Mouse (Mus musculus): ENCODE data around the gene 1700013G24Rik. TPM values are rescaled to one million over a fixed set of nuclear protein-coding genes. Genes with fewer than 3 reads are reported as not detected.

1700013G24Rik gene
- polyA plus RNA-seq, 1 experiment from 2014 or later: not detected

DNA sequence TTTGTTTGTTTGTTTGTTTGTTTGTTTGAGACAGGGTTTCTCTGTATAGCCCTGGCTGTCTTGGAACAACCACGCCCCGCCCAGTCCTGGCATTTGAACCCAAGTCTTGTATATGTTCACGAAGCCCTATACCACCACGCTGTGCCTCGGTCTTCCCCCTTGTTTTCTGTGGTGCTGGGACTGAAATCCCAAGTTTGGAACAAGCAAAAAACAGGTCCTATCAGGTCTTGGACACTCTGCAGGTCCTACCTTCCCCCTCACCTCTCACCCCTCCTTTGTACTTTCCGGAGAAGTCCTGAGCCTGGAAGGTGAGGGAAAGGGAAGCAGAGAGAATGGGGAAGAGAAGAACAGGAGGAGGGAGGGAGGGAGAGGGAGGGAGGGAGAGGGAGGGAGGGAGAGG, 894 bp upstream of the 1700013G24Rik start:
- no peaks in the 10 kb centered on the region for H3K4me1 ChIP-seq (ENCODE audit: insufficient read depth, low read depth, low read length)
- DNase-seq (ENCODE audit: low spot score): no peak
- 95% methylated on average over 6 of the region's 6 CpGs for WGBS

GRCm38 (mm10) chr4:137454582-137454981, 1.5 kb downstream of the 1700013G24Rik start:
- Histone ChIP-seq H3K27me3 (replicated peaks; ENCODE audit: insufficient read depth, low read length) (no peaks in the 10 kb centered on the region), H3K4me3 (ENCODE audit: low read depth, low read length) (no peak overlapping the region), H3K9me3 (ENCODE audit: low read length) (no peaks in the 10 kb centered on the region), H3K4me1 (ENCODE audit: insufficient read depth, low read depth, low read length) (no peaks in the 10 kb centered on the region; the same call in 1 of the 2 replicates), H3K9ac (replicated peaks; ENCODE audit: low read depth) (no peak overlapping the region), H3K4me2 (replicated peaks; ENCODE audit: low read depth, low read length) (no peak overlapping the region), H3K36me3 (ENCODE audit: insufficient read depth, low read length) (no peaks in the 10 kb centered on the region), H3K27ac (ENCODE audit: low read length) (no peak overlapping the region)
- ATAC-seq: no peak
- WGBS: 65% methylated on average over 14 of the region's 14 CpGs
- DNase-seq (ENCODE audit: low spot score): no peak
- TF ChIP-seq EP300 (IDR thresholded peaks at IDR 0.05) (no peak), CTCF (IDR thresholded peaks at IDR 0.05) (no peak)

More for the DNA sequence above, 894 bp upstream of the 1700013G24Rik start:
- no peak overlapping the region for H3K27ac ChIP-seq (ENCODE audit: low read length)
- no peak overlapping the region for H3K4me2 ChIP-seq (replicated peaks; ENCODE audit: low read depth, low read length)
- TF ChIP-seq CTCF (IDR thresholded peaks at IDR 0.05) (no peak), EP300 (IDR thresholded peaks at IDR 0.05) (no peak)
- H3K27me3 ChIP-seq (replicated peaks; ENCODE audit: insufficient read depth, low read length): no peaks in the 10 kb centered on the region
- H3K9me3 ChIP-seq (ENCODE audit: low read length): no peaks in the 10 kb centered on the region
- H3K9ac ChIP-seq (replicated peaks; ENCODE audit: low read depth): no peak overlapping the region
- no peak for ATAC-seq
- no peaks in the 10 kb centered on the region for H3K36me3 ChIP-seq (ENCODE audit: insufficient read depth, low read length)
- H3K4me3 ChIP-seq (ENCODE audit: low read depth, low read length): no peak overlapping the region

DNA sequence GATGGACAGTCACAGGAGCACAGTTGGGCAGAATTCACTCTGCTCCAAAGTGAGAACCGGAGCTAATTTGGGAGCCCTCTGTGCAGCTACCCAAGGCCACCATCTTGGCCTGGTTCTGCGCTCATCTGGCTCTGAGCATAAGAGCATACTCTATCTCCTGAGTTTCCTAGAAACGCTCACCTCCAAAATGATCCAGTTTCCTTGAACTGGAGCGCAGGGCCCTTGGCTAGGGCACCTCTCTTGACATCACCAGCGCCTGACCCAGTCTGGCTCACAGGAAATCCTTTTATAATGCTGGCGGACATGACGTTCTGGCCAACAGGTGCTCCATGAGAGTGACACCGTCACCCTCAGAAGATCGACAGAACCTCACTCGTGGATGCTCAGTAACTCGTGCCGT, 3.5 kb downstream of the 1700013G24Rik start:
- no peaks in the 10 kb centered on the region for H3K9me3 ChIP-seq (ENCODE audit: low read length)
- H3K27ac ChIP-seq (ENCODE audit: low read length): no peak overlapping the region
- DNase-seq (ENCODE audit: low spot score) (no peak), ATAC-seq (no peak)
- H3K9ac ChIP-seq (replicated peaks; ENCODE audit: low read depth): no peak overlapping the region
- no peak overlapping the region for H3K4me3 ChIP-seq (ENCODE audit: low read depth, low read length)
- no peak overlapping the region for H3K4me2 ChIP-seq (replicated peaks; ENCODE audit: low read depth, low read length)
- no peaks in the 10 kb centered on the region for H3K27me3 ChIP-seq (replicated peaks; ENCODE audit: insufficient read depth, low read length)
- peaks cover 2% of the 10 kb centered on the region; the same call in 1 of the 2 replicates for H3K4me1 ChIP-seq (ENCODE audit: insufficient read depth, low read depth, low read length)
- TF ChIP-seq CTCF (IDR thresholded peaks at IDR 0.05) (no peak), EP300 (IDR thresholded peaks at IDR 0.05) (no peak)
- H3K36me3 ChIP-seq (ENCODE audit: insufficient read depth, low read length): no peaks in the 10 kb centered on the region
- 71% methylated on average over 12 of the region's 12 CpGs for WGBS

- WGBS: 51% methylated on average over 4 of the region's 4 CpGs
- no peak overlapping the region for H3K27ac ChIP-seq (ENCODE audit: low read length)
- H3K36me3 ChIP-seq (ENCODE audit: insufficient read depth, low read length): no peaks in the 10 kb centered on the region
- ATAC-seq: no peak
- H3K27me3 ChIP-seq (replicated peaks; ENCODE audit: insufficient read depth, low read length): no peaks in the 10 kb centered on the region
- H3K9me3 ChIP-seq (ENCODE audit: low read length): no peaks in the 10 kb centered on the region
- no peak for TF ChIP-seq CTCF (IDR thresholded peaks at IDR 0.05)
- no peak for TF ChIP-seq EP300 (IDR thresholded peaks at IDR 0.05)
- no peak for DNase-seq (ENCODE audit: low spot score)
- no peak overlapping the region for H3K4me2 ChIP-seq (replicated peaks; ENCODE audit: low read depth, low read length)
- H3K4me1 ChIP-seq (ENCODE audit: insufficient read depth, low read depth, low read length): peaks cover 4% of the 10 kb centered on the region; the same call in 1 of the 2 replicates
- no peak overlapping the region for H3K4me3 ChIP-seq (ENCODE audit: low read depth, low read length)
- no peak overlapping the region for H3K9ac ChIP-seq (replicated peaks; ENCODE audit: low read depth)
Observed at GRCm38 (mm10) chr4:137457292-137457691, 4.2 kb downstream of the 1700013G24Rik start.

- 48% methylated on average over 9 of the region's 9 CpGs for WGBS
- no peak overlapping the region for H3K4me3 ChIP-seq (ENCODE audit: low read depth, low read length)
- no peak overlapping the region for H3K9ac ChIP-seq (replicated peaks; ENCODE audit: low read depth)
- DNase-seq (ENCODE audit: low spot score): no peak
- H3K9me3 ChIP-seq (ENCODE audit: low read length): no peaks in the 10 kb centered on the region
- TF ChIP-seq EP300 (IDR thresholded peaks at IDR 0.05) (no peak), CTCF (IDR thresholded peaks at IDR 0.05) (no peak)
- H3K4me1 ChIP-seq (ENCODE audit: insufficient read depth, low read depth, low read length): peaks cover 6% of the 10 kb centered on the region; the same call in 1 of the 2 replicates
- no peaks in the 10 kb centered on the region for H3K27me3 ChIP-seq (replicated peaks; ENCODE audit: insufficient read depth, low read length)
- H3K27ac ChIP-seq (ENCODE audit: low read length): no peak overlapping the region
- ATAC-seq: no peak
- H3K4me2 ChIP-seq (replicated peaks; ENCODE audit: low read depth, low read length): no peak overlapping the region
- no peaks in the 10 kb centered on the region for H3K36me3 ChIP-seq (ENCODE audit: insufficient read depth, low read length)
Observed at GRCm38 (mm10) chr4:137458310-137458709, 5.2 kb downstream of the 1700013G24Rik start.

DNA sequence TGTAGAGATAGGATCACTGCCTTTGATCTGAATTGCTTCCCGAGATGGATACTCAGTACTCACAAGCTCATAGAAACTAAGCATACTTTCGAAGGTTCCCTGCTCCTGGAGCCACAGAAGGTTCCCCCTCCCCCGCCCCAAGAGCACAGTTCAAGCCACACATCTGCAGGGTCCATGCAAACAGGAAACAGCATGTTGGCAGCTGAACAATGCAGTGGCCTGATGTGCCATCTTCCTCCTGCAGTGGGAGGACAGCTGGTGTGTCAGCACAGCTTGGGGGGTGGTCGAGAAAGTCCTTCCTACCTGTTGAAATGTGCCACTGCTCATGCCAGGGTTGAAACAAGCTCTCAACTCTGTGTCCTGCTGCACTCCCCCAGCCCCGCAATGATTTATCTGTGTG, 5.8 kb downstream of the 1700013G24Rik start:
- TF ChIP-seq CTCF (IDR thresholded peaks at IDR 0.05) (no peak), EP300 (IDR thresholded peaks at IDR 0.05) (no peak)
- no peaks in the 10 kb centered on the region for H3K36me3 ChIP-seq (ENCODE audit: insufficient read depth, low read length)
- no peak for DNase-seq (ENCODE audit: low spot score)
- no peak overlapping the region for H3K27ac ChIP-seq (ENCODE audit: low read length)
- no peak overlapping the region for H3K4me3 ChIP-seq (ENCODE audit: low read depth, low read length)
- ATAC-seq: no peak
- H3K9me3 ChIP-seq (ENCODE audit: low read length): no peaks in the 10 kb centered on the region
- H3K4me2 ChIP-seq (replicated peaks; ENCODE audit: low read depth, low read length): no peak overlapping the region
- 26% methylated on average over 5 of the region's 5 CpGs for WGBS
- H3K9ac ChIP-seq (replicated peaks; ENCODE audit: low read depth): no peak overlapping the region
- no peaks in the 10 kb centered on the region for H3K27me3 ChIP-seq (replicated peaks; ENCODE audit: insufficient read depth, low read length)
- peaks cover 6% of the 10 kb centered on the region; the same call in 1 of the 2 replicates for H3K4me1 ChIP-seq (ENCODE audit: insufficient read depth, low read depth, low read length)

- ATAC-seq (no peak), DNase-seq (ENCODE audit: low spot score) (no peak)
- Histone ChIP-seq H3K36me3 (ENCODE audit: insufficient read depth, low read length) (no peaks in the 10 kb centered on the region), H3K9me3 (ENCODE audit: low read length) (no peaks in the 10 kb centered on the region), H3K4me1 (ENCODE audit: insufficient read depth, low read depth, low read length) (peaks cover 12% of the 10 kb centered on the region), H3K4me3 (ENCODE audit: low read depth, low read length) (no peak overlapping the region), H3K27me3 (replicated peaks; ENCODE audit: insufficient read depth, low read length) (no peaks in the 10 kb centered on the region), H3K27ac (ENCODE audit: low read length) (no peak overlapping the region), H3K9ac (replicated peaks; ENCODE audit: low read depth) (no peak overlapping the region), H3K4me2 (replicated peaks; ENCODE audit: low read depth, low read length) (no peak overlapping the region)
- TF ChIP-seq EP300 (IDR thresholded peaks at IDR 0.05) (no peak), CTCF (IDR thresholded peaks at IDR 0.05) (no peak)
- WGBS: 69% methylated on average over 14 of the region's 14 CpGs
Observed at GRCm38 (mm10) chr4:137460676-137461075, 7.6 kb downstream of the 1700013G24Rik start.

Measured in lung, postnatal 0 days (tissue).